Mouse (Mus musculus) liver (tissue): ENCODE measurements around the gene Olfr9.
"Not testable (repeated sequence)": the region's sequence is repeated elsewhere in the genome, so short reads cannot be mapped to it uniquely, and the experiment has no call there.

ENCODE experiments used
- DNase-seq: peaks from one replicate; pipeline ENCODE4 v3.0.0-alpha.2; 2020; ENCODE audit warnings: mixed read lengths

Olfr9 gene

GRCm38 (mm10) chr10:128989131-128989530, at the start of gene Olfr9:
Olfr9 (plus strand) TSS chr10:128989431.
- not testable (repeated sequence) for DNase-seq

GRCm38 (mm10) chr10:128940475-128941061, 48.7 kb upstream of the Olfr9 start:
- no peak for DNase-seq

GRCm38 (mm10) chr10:128945675-128946074, 43.6 kb upstream of the Olfr9 start:
- peak; percentile 35 for DNase-seq

- DNase-seq: no peak
Observed at GRCm38 (mm10) chr10:128947496-128947895, 41.7 kb upstream of the Olfr9 start.

GRCm38 (mm10) chr10:128950208-128950887, 38.9 kb upstream of the Olfr9 start:
- no peak for DNase-seq

GRCm38 (mm10) chr10:128958340-128958739, 30.9 kb upstream of the Olfr9 start:
- no peak for DNase-seq

- no peak for DNase-seq
Observed at GRCm38 (mm10) chr10:128960142-128960541, 29.1 kb upstream of the Olfr9 start.

- DNase-seq: no peak
Observed at GRCm38 (mm10) chr10:128960590-128961584, 28.3 kb upstream of the Olfr9 start, which contains the start of gene Mettl7b. Mettl7b (minus strand) TSS chr10:128960988.

- peak; percentile 15 for DNase-seq
Observed at GRCm38 (mm10) chr10:128964961-128965360, 24.3 kb upstream of the Olfr9 start.

- no peak for DNase-seq
Observed at GRCm38 (mm10) chr10:128965871-128966270, 23.4 kb upstream of the Olfr9 start.

GRCm38 (mm10) chr10:128968341-128968749, 20.9 kb upstream of the Olfr9 start:
- no peak for DNase-seq

GRCm38 (mm10) chr10:128970740-128971250, 18.4 kb upstream of the Olfr9 start:
- DNase-seq: no peak

GRCm38 (mm10) chr10:128972841-128973240, 16.4 kb upstream of the Olfr9 start:
- no peak for DNase-seq

GRCm38 (mm10) chr10:128976395-128976794, 12.8 kb upstream of the Olfr9 start:
- DNase-seq: no peak

GRCm38 (mm10) chr10:128977522-128978114, 11.6 kb upstream of the Olfr9 start:
- DNase-seq: peak; percentile 16

- DNase-seq: no peak
Observed at GRCm38 (mm10) chr10:128980644-128981365, 8.4 kb upstream of the Olfr9 start.

GRCm38 (mm10) chr10:128990129-128990850, 1.1 kb downstream of the Olfr9 start:
- DNase-seq: not testable (repeated sequence)

- DNase-seq: no peak
Observed at GRCm38 (mm10) chr10:128990994-128991393, 1.8 kb downstream of the Olfr9 start.

GRCm38 (mm10) chr10:128995796-128996195, 6.6 kb downstream of the Olfr9 start:
- DNase-seq: no peak

- DNase-seq: no peak
Observed at GRCm38 (mm10) chr10:128996523-128997040, 7.4 kb downstream of the Olfr9 start.
